7 mouse cellular contexts compared by ENCODE assay signal in the genomic region with DNA sequence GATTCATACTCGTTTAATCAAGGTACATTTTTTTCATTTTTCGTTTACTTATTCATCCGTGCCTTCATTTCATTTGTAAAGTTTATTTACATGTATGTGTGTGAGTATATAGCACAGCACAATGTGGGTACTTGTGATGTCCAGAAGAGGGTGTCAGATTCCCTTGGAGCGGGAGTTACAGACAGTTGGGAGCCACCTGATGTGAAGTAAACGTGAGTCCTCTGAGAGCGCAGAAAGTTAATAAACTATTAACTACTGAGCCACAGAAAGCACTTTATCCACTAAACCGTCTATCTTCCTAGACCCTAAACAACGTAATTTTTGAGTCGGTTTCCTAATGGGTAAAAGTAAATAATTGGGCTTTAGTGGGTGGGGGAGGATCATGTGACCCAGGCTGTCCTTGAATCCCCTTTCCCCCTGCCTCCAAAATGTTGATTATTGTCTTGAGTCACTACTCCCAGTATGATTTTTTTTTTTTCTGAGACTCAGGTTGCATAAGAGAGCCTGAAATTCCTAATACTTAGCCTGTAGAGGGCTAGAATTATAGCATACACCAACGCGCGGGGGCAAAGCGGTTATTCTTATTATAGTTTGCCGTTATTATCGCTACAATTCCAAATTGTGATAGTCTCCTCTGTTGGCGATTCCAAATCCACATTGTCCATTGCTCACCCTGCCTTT. TPM values are rescaled to one million over a fixed set of nuclear protein-coding genes. Genes with fewer than 3 reads are reported as not detected.
DNase-seq lines count a peak whose midpoint lies in the region; ATAC-seq lines count a peak whose summit lies in the region.

No protein-coding gene starts in this region.

- whole genome bisulfite sequencing in limb, embryonic 12.5 days, result 26% methylated on average over 16 of the region's 16 CpGs

- peak overlapping the region; percentile 88 for H3K4me3 ChIP-seq in erythroblast, embryonic 14.5 days (replicated peaks)
- H3K4me3 ChIP-seq in limb, embryonic 12.5 days (replicated peaks), result peak overlapping the region; percentile 98

- ATAC-seq in limb, embryonic 12.5 days (ENCODE audit: insufficient number of reproducible peaks, insufficient read depth, low FRiP score, low TSS enrichment, low read depth), result peak; percentile 45

- H3K9me3 ChIP-seq in erythroblast, embryonic 14.5 days (ENCODE audit: control insufficient read depth, low read length), result no peaks in the 10 kb centered on the region
- H3K9me3 ChIP-seq in limb, embryonic 12.5 days, result no peaks in the 10 kb centered on the region

- peak; percentile 35 for DNase-seq in 3T3-L1 (ENCODE audit: low read depth, low spot score)
- DNase-seq in 416B (ENCODE audit: low read depth), result peak; percentile 70
- no peak for DNase-seq in frontal cortex, postnatal 10 days (ENCODE audit: low spot score in 2 of 2)
- no peak for DNase-seq in left cerebral cortex, adult 8-10 months (ENCODE audit: low spot score in 2 of 2)
- DNase-seq in left cerebral cortex, adult 18-20 months (ENCODE audit: low spot score in 2 of 2), result no peak

- peak overlapping the region; percentile 81 for H3K4me2 ChIP-seq in limb, embryonic 12.5 days

- peaks cover 41% of the 10 kb centered on the region for H3K4me1 ChIP-seq in erythroblast, embryonic 14.5 days (ENCODE audit: control insufficient read depth)
- H3K4me1 ChIP-seq in limb, embryonic 12.5 days (replicated peaks), result peaks cover 19% of the 10 kb centered on the region

- H3K36me3 ChIP-seq in erythroblast, embryonic 14.5 days (ENCODE audit: control insufficient read depth), result peaks cover 11% of the 10 kb centered on the region
- H3K36me3 ChIP-seq in limb, embryonic 12.5 days, result no peaks in the 10 kb centered on the region

- H3K27me3 ChIP-seq in erythroblast, embryonic 14.5 days (ENCODE audit: control insufficient read depth), result no peaks in the 10 kb centered on the region
- no peaks in the 10 kb centered on the region for H3K27me3 ChIP-seq in limb, embryonic 12.5 days

- peak overlapping the region; percentile 90; the same call in 1 of the 2 replicates for H3K27ac ChIP-seq in limb, embryonic 12.5 days

- peak overlapping the region; percentile 94 for H3K9ac ChIP-seq in limb, embryonic 12.5 days (replicated peaks)

RNA-seq across cellular contexts. Expression of gene Cox5a, which starts 0.6 kb away (rescaled TPM):
- 18.8 and 25.8 TPM in 2 replicates for polyA plus RNA-seq in erythroblast, embryonic 14.5 days (2012)
- polyA plus RNA-seq in limb, embryonic 12.5 days (2016; fragmentation: Nextera tagmentation; extraction: Ambion mirVana), result 564 and 604 TPM in 2 replicates
- total RNA-seq in left cerebral cortex, adult 8-10 months (2022), result 100 to 1,000 TPM; 378 to 411 (median 394) TPM
- 100 to 1,000 TPM; 410 to 481 TPM for total RNA-seq in left cerebral cortex, adult 18-20 months (2021)

RNA-seq across cellular contexts. Expression of gene Rpp25, which starts 16.7 kb away (rescaled TPM):
- not detected in 2 replicates for polyA plus RNA-seq in erythroblast, embryonic 14.5 days (2012)
- polyA plus RNA-seq in limb, embryonic 12.5 days (2016; fragmentation: Nextera tagmentation; extraction: Ambion mirVana), result 0.76 and 1.3 TPM in 2 replicates
- total RNA-seq in left cerebral cortex, adult 8-10 months (2022), result 10 to 100 TPM; 16.0 to 19.5 (median 17.7) TPM
- total RNA-seq in left cerebral cortex, adult 18-20 months (2021), result 10 to 100 TPM; 17.6 to 18.5 TPM

RNA-seq across cellular contexts. Expression of gene Fam219b, which starts 16.8 kb away (rescaled TPM):
- 0.31 and 0.78 TPM in 2 replicates for polyA plus RNA-seq in erythroblast, embryonic 14.5 days (2012)
- 20.6 and 20.8 TPM in 2 replicates for polyA plus RNA-seq in limb, embryonic 12.5 days (2016; fragmentation: Nextera tagmentation; extraction: Ambion mirVana)
- total RNA-seq in left cerebral cortex, adult 8-10 months (2022), result 10 to 100 TPM; 18.0 to 21.8 (median 20.4) TPM
- total RNA-seq in left cerebral cortex, adult 18-20 months (2021), result 10 to 100 TPM; 17.6 to 25.6 TPM

RNA-seq across cellular contexts. Expression of gene Mpi, which starts 32.0 kb away (rescaled TPM):
- polyA plus RNA-seq in erythroblast, embryonic 14.5 days (2012), result 0.08 and 0.16 TPM in 2 replicates
- 56.8 and 58.0 TPM in 2 replicates for polyA plus RNA-seq in limb, embryonic 12.5 days (2016; fragmentation: Nextera tagmentation; extraction: Ambion mirVana)
- total RNA-seq in left cerebral cortex, adult 8-10 months (2022), result 10 to 100 TPM; 64.0 to 74.0 (median 66.0) TPM
- total RNA-seq in left cerebral cortex, adult 18-20 months (2021), result 10 to 100 TPM; 66.0 to 69.4 TPM

RNA-seq across cellular contexts. Expression of gene Scamp2, which starts 40.2 kb away (rescaled TPM):
- polyA plus RNA-seq in erythroblast, embryonic 14.5 days (2012), result 0.38 and 0.76 TPM in 2 replicates
- polyA plus RNA-seq in limb, embryonic 12.5 days (2016; fragmentation: Nextera tagmentation; extraction: Ambion mirVana), result 49.5 and 51.9 TPM in 2 replicates
- 10 to 100 TPM; 22.7 to 29.9 (median 27.9) TPM for total RNA-seq in left cerebral cortex, adult 8-10 months (2022)
- 10 to 100 TPM; 20.9 to 23.1 TPM for total RNA-seq in left cerebral cortex, adult 18-20 months (2021)

Comparison
In these comparisons a context has a peak if more than half of its experiments do, and no peak if none do; other contexts are left out.
1. DNase-seq: peak in 3T3-L1 (single experiment) and 416B (single experiment); none in frontal cortex, postnatal 10 days (0 of 2), left cerebral cortex, adult 8-10 months (0 of 2) and left cerebral cortex, adult 18-20 months (0 of 2).